Mouse (Mus musculus) bone marrow macrophage, adult 2 months (primary cell): ENCODE results near the gene Ncaph.

Experiments
- CTCF ChIP-seq: IDR thresholded peaks from 2 replicates; pipeline ENCODE4 v1.5.1; 2012; ENCODE audit warnings: low read depth, mild to moderate bottlenecking, low read length, moderate library complexity
- POLR2A ChIP-seq: IDR thresholded peaks from 2 replicates; pipeline ENCODE4 v1.6.1; 2012; ENCODE audit warnings: mild to moderate bottlenecking, low read depth, low read length, borderline replicate concordance

DNA sequence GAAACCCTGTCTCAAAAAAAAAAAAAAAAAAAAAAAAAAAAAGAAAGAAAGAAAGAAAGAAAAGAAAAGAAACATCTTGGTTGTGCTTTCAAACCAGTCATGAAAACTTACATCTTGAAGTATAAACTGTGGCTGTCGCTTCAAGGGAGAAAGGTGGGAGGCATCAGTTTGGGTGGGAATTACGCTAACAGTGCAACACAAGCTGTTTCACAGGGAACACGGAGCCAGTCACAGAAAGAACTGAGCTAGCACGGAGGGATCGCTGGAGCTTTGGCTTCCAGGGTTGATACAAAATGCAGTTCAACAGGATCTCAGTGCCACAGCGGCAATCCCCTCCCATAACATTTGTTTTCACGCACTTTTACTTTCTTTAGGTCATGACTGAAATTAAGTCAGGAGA lies 6.3 kb upstream of the Ncaph start:
- TF ChIP-seq POLR2A (no peak), CTCF (no peak)
